Comparison of ENCODE assay signal across 8 mouse cellular contexts in the genomic region with DNA sequence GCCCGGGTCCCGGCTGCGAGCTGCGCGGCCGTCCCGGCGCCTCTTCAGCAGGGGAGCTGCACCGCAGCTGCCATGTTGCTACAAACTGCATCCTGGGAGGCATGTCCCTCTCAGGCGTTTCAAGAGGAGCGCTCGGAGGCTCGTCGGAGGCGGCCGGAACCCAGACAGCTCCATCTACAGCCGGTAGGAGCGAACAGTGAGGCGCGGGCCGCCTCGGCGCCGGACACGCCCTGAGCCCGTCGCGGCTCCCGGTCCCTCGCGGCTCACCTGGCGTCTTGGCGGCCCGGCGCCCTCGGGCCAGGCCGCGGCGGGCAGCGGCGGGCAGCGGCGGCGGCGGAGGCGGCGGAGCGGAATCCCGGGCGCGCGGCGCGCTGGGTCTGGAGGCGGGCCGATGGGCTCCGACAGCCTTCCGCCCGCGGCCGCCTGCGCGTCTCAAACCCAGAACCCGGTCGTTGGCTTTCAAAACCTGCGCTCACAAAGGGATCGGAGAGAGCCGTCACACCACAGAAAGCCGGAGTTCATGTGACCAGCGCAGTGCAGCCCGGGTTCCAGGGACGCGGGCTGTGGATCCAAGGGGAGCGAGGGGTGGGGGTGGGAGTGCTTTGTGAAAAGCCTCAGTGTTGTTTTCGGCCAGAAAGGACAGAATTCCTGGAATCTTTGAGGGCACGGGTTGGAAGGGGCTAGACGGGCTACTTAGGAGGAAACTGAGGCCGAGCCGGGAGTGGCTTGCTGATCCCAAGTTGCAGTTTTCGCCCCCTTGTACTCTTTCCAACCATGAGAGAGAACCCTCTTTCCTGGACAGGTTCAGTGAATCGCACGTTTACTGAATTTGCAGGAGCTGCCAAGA. TPM values are rescaled to one million over a fixed set of nuclear protein-coding genes. Genes with fewer than 3 reads are reported as not detected.
DNase-seq lines count a peak whose midpoint lies in the region; ATAC-seq and TF ChIP-seq lines count a peak whose summit lies in the region.

Gene Zfp777 (minus strand): TSS at position 486 of the 847 bp plus-strand sequence.

- TF ChIP-seq POLR2A in kidney, adult 2 months (IDR thresholded peaks at IDR 0.05; ENCODE audit: low read depth, low read length) = peak; percentile 60
- peak; percentile 86; the same call in 1 of the 2 replicates for TF ChIP-seq POLR2A in limb, embryonic 14.5 days (IDR thresholded peaks at IDR 0.05; ENCODE audit: borderline replicate concordance, extremely low read depth, insufficient read depth, insufficient read length)

- WGBS in embryonic facial prominence, embryonic 13.5 days = under 1% methylated on average over 79 of the region's 82 CpGs
- WGBS in kidney, adult 2 months = 2% methylated on average over 82 of the region's 82 CpGs
- WGBS in limb, embryonic 14.5 days = 1% methylated on average over 36 of the region's 82 CpGs
- under 1% methylated on average over 43 of the region's 82 CpGs for WGBS in midbrain, postnatal 0 days

- ATAC-seq in embryonic facial prominence, embryonic 13.5 days (ENCODE audit: insufficient number of reproducible peaks, insufficient read depth, low FRiP score, low TSS enrichment, low read depth) = peak; percentile 85
- peak; percentile 91 for ATAC-seq in limb, embryonic 14.5 days (ENCODE audit: low FRiP score, low read depth)
- peak; percentile 88 for ATAC-seq in midbrain, postnatal 0 days (ENCODE audit: low FRiP score)

- peak within 1 kb of the TSS; percentile 87 for H3K9ac ChIP-seq in embryonic facial prominence, embryonic 13.5 days
- peak within 1 kb of the TSS; percentile 90 for H3K9ac ChIP-seq in limb, embryonic 14.5 days (ENCODE audit: low read depth, low read length, severe bottlenecking)
- peak within 1 kb of the TSS; percentile 89 for H3K9ac ChIP-seq in midbrain, postnatal 0 days (replicated peaks; ENCODE audit: low read length, poor library complexity, severe bottlenecking)

- peaks cover 22% of the 10 kb centered on the region; the same call in 1 of the 2 replicates for H3K4me1 ChIP-seq in embryonic facial prominence, embryonic 13.5 days
- no peaks in the 10 kb centered on the region; the same call in 1 of the 2 replicates for H3K4me1 ChIP-seq in kidney, adult 2 months (ENCODE audit: control insufficient read depth, insufficient read depth, low read length)
- peaks cover 10% of the 10 kb centered on the region; the same call in 1 of the 2 replicates for H3K4me1 ChIP-seq in limb, embryonic 14.5 days (ENCODE audit: control insufficient read depth, insufficient read depth, low read length)
- peaks cover 4% of the 10 kb centered on the region for H3K4me1 ChIP-seq in midbrain, postnatal 0 days (ENCODE audit: insufficient read depth, low read length)

- peak; percentile 77 for DNase-seq in 3134 (ENCODE audit: extremely low read depth, insufficient read length, low spot score)
- DNase-seq in adrenal gland, postnatal 36 days = peak; percentile 86 to 88
- DNase-seq in heart, adult 18-20 months = peak; percentile 83 to 90
- peak; percentile 89 for DNase-seq in kidney, adult 2 months
- peak; percentile 84 for DNase-seq in limb, embryonic 14.5 days (ENCODE audit: low spot score)
- DNase-seq in midbrain, postnatal 0 days (ENCODE audit: low spot score) = peak; percentile 92
- DNase-seq in spleen, postnatal 14 days (ENCODE audit: low spot score in 2 of 2) = peak; percentile 53 to 69

- peaks cover 13% of the 10 kb centered on the region for H3K36me3 ChIP-seq in embryonic facial prominence, embryonic 13.5 days
- H3K36me3 ChIP-seq in kidney, adult 2 months (ENCODE audit: control insufficient read depth, insufficient read depth, low read length) = 0 out of 2 replicates have a peak, but pooled peaks cover under 1% of the 10 kb centered on the region
- peaks cover 10% of the 10 kb centered on the region for H3K36me3 ChIP-seq in limb, embryonic 14.5 days (ENCODE audit: control insufficient read depth, insufficient read depth, low read length)
- peaks cover 9% of the 10 kb centered on the region for H3K36me3 ChIP-seq in midbrain, postnatal 0 days (ENCODE audit: insufficient read depth, low read length)

- H3K4me3 ChIP-seq in embryonic facial prominence, embryonic 13.5 days = peak within 1 kb of the TSS; percentile 92
- peak within 1 kb of the TSS; percentile 94 for H3K4me3 ChIP-seq in kidney, adult 2 months (ENCODE audit: insufficient read depth, low read depth, low read length)
- H3K4me3 ChIP-seq in limb, embryonic 14.5 days (replicated peaks; ENCODE audit: low read length) = peak within 1 kb of the TSS; percentile 74
- H3K4me3 ChIP-seq in midbrain, postnatal 0 days (ENCODE audit: low read depth, low read length) = peak within 1 kb of the TSS; percentile 84

- H3K9me3 ChIP-seq in embryonic facial prominence, embryonic 13.5 days = no peaks in the 10 kb centered on the region
- H3K9me3 ChIP-seq in limb, embryonic 14.5 days (ENCODE audit: control insufficient read depth, low read length) = no peaks in the 10 kb centered on the region
- no peaks in the 10 kb centered on the region for H3K9me3 ChIP-seq in midbrain, postnatal 0 days (ENCODE audit: low read length)

- H3K4me2 ChIP-seq in embryonic facial prominence, embryonic 13.5 days = peak within 1 kb of the TSS; percentile 92
- peak within 1 kb of the TSS; percentile 88 for H3K4me2 ChIP-seq in limb, embryonic 14.5 days (replicated peaks; ENCODE audit: low read depth, low read length, severe bottlenecking)
- peak within 1 kb of the TSS; percentile 91 for H3K4me2 ChIP-seq in midbrain, postnatal 0 days (ENCODE audit: low read depth, low read length, poor library complexity, severe bottlenecking)

- H3K27me3 ChIP-seq in embryonic facial prominence, embryonic 13.5 days = no peaks in the 10 kb centered on the region
- no peaks in the 10 kb centered on the region for H3K27me3 ChIP-seq in kidney, adult 2 months (replicated peaks; ENCODE audit: control insufficient read depth, insufficient read depth, low read length)
- H3K27me3 ChIP-seq in limb, embryonic 14.5 days (ENCODE audit: control insufficient read depth, insufficient read depth, low read length) = no peaks in the 10 kb centered on the region
- H3K27me3 ChIP-seq in midbrain, postnatal 0 days (ENCODE audit: insufficient read depth, low read length) = no peaks in the 10 kb centered on the region

- peak within 1 kb of the TSS; percentile 93 for H3K27ac ChIP-seq in embryonic facial prominence, embryonic 13.5 days
- peak within 1 kb of the TSS; percentile 51 for H3K27ac ChIP-seq in kidney, adult 2 months (ENCODE audit: insufficient read depth, low read depth, low read length)
- H3K27ac ChIP-seq in limb, embryonic 14.5 days (replicated peaks; ENCODE audit: low read depth, low read length) = peak within 1 kb of the TSS; percentile 89
- peak within 1 kb of the TSS; percentile 90 for H3K27ac ChIP-seq in midbrain, postnatal 0 days (ENCODE audit: low read depth, low read length)

- peak; percentile 44 for TF ChIP-seq CTCF in kidney, adult 2 months (conservative IDR thresholded peaks at IDR 0.05; ENCODE audit: insufficient read depth, insufficient read length, low read depth, low read length)
- peak; percentile 64 for TF ChIP-seq CTCF in midbrain, postnatal 0 days (IDR thresholded peaks at IDR 0.05)

RNA-seq across cellular contexts. Expression of gene Zfp777, which starts in this region (rescaled TPM):
- 10 to 100 TPM; 22.6 to 23.1 TPM for total RNA-seq in adrenal gland, postnatal 36 days (2021)
- 8.4 and 8.7 TPM in 2 replicates for polyA plus RNA-seq in embryonic facial prominence, embryonic 13.5 days (2015; fragmentation: Nextera tagmentation; extraction: Ambion mirVana)
- 10 to 100 TPM; 12.7 to 13.9 TPM for total RNA-seq in heart, adult 18-20 months (2021)
- polyA plus RNA-seq in kidney, adult 2 months (2012; rRNA removed) = 16.8 and 19.3 TPM in 2 replicates
- polyA plus RNA-seq in limb, embryonic 14.5 days (2012; rRNA removed) = 24.8 and 27.6 TPM in 2 replicates
- 9.3 and 10.9 TPM in 2 replicates for polyA plus RNA-seq in limb, embryonic 14.5 days (2014; fragmentation: Nextera tagmentation; extraction: Ambion mirVana)
- 36.8 and 37.5 TPM in 2 replicates for total RNA-seq in midbrain, postnatal 0 days (2014; rRNA removed)
- polyA plus RNA-seq in midbrain, postnatal 0 days (2015; fragmentation: Nextera tagmentation; extraction: Ambion mirVana) = 15.8 and 18.1 TPM in 2 replicates

Comparison
In these comparisons a context has a peak if more than half of its experiments do, and no peak if none do; other contexts are left out.
1. Peak in every context shown above with its lines: DNase-seq, ATAC-seq, H3K4me3 ChIP-seq and H3K27ac ChIP-seq.